Mouse (Mus musculus) gastrocnemius, postnatal 10 days (tissue): ENCODE measurements around the gene Sema3d. TPM values are rescaled to one million over a fixed set of nuclear protein-coding genes. Genes with fewer than 3 reads are reported as not detected.
A peak's percentile ranks its signal among the peaks of the same experiment; 100 is the strongest.

Source experiments
- DNase-seq: peaks from one replicate; pipeline ENCODE4 v3.0.0; 2021; ENCODE audit warnings: mixed read lengths
- total RNA-seq, 2 experiments: library from RNA; stranded (reverse); gene quantifications; 2 replicates each; pipeline ENCODE4 v1.2.3; 2021

Gene Sema3d
- total RNA-seq, 2 experiments from 2014 or later = 2.6 to 5.9 TPM

- no peak for DNase-seq
Measured at GRCm38 (mm10) chr5:12499037-12499436, 115.9 kb downstream of the Sema3d start.

- DNase-seq = no peak
Measured at GRCm38 (mm10) chr5:12499791-12500504, 116.8 kb downstream of the Sema3d start.

- no peak for DNase-seq
Measured at GRCm38 (mm10) chr5:12512471-12512870, 129.3 kb downstream of the Sema3d start.

- DNase-seq = no peak
Measured at GRCm38 (mm10) chr5:12515283-12515682, 132.1 kb downstream of the Sema3d start.

GRCm38 (mm10) chr5:12525235-12525767 is 142.1 kb downstream of the Sema3d start:
- DNase-seq = no peak

GRCm38 (mm10) chr5:12528596-12528995 is 145.4 kb downstream of the Sema3d start:
- DNase-seq = no peak

GRCm38 (mm10) chr5:12529771-12530170 is 146.6 kb downstream of the Sema3d start:
- DNase-seq = no peak

GRCm38 (mm10) chr5:12541268-12541667 is 158.1 kb downstream of the Sema3d start:
- DNase-seq = no peak

GRCm38 (mm10) chr5:12549046-12549669 is 166.0 kb downstream of the Sema3d start:
- no peak for DNase-seq

GRCm38 (mm10) chr5:12555401-12555800 is 172.2 kb downstream of the Sema3d start:
- no peak for DNase-seq

- DNase-seq = no peak
Measured at GRCm38 (mm10) chr5:12557889-12558288, 174.7 kb downstream of the Sema3d start.

- DNase-seq = no peak
Measured at GRCm38 (mm10) chr5:12561740-12562139, 178.6 kb downstream of the Sema3d start.

GRCm38 (mm10) chr5:12562204-12562603 is 179.0 kb downstream of the Sema3d start:
- peak; percentile 31 for DNase-seq

GRCm38 (mm10) chr5:12563132-12563531 is 179.9 kb downstream of the Sema3d start:
- no peak for DNase-seq

GRCm38 (mm10) chr5:12564602-12565220 is 181.5 kb downstream of the Sema3d start:
- no peak for DNase-seq

- no peak for DNase-seq
Measured at GRCm38 (mm10) chr5:12566568-12566967, 183.4 kb downstream of the Sema3d start.

- DNase-seq = no peak
Measured at GRCm38 (mm10) chr5:12574551-12574950, 191.4 kb downstream of the Sema3d start.

GRCm38 (mm10) chr5:12575262-12575661 is 192.1 kb downstream of the Sema3d start:
- DNase-seq = no peak

GRCm38 (mm10) chr5:12579752-12580151 is 196.6 kb downstream of the Sema3d start:
- DNase-seq = no peak

- DNase-seq = no peak
Measured at GRCm38 (mm10) chr5:12582540-12582939, 199.4 kb downstream of the Sema3d start.

- no peak for DNase-seq
Measured at GRCm38 (mm10) chr5:12583293-12583834, 200.2 kb downstream of the Sema3d start.

- DNase-seq = no peak
Measured at GRCm38 (mm10) chr5:12584886-12585285, 201.7 kb downstream of the Sema3d start.
